Mouse (Mus musculus) Patski (cell line): ENCODE data around the gene Ctrc. TPM values are rescaled to one million over a fixed set of nuclear protein-coding genes. Genes with fewer than 3 reads are reported as not detected.

Experiments used
- ATAC-seq: fragments of 100-300 bp; one replicate; pipeline ENCODE4 v1.8.0; 2021
- CTCF ChIA-PET: fragments of 350-600 bp; sonication (Branson Sonifier 250); formaldehyde crosslinking; loops from one replicate; lab custom pipeline; 2022; ENCODE audit warnings: inconsistent platforms; lab: Charles Lee
- POLR2A ChIA-PET: fragments of 350-600 bp; sonication (Branson Sonifier 250); formaldehyde crosslinking; loops from one replicate; lab custom pipeline; 2022; ENCODE audit warnings: antibody characterized with exemption, inconsistent platforms; lab: Charles Lee
- DNase-seq: peaks from one replicate; pipeline ENCODE4 v3.0.0-alpha.2; 2011; ENCODE audit warnings: low read depth, low spot score
- H3K27me3 ChIP-seq: fragments of 371-371 bp; one replicate; pipeline ENCODE4 v1.5.1; 2021
- CTCF ChIP-seq: fragments of 100-300 bp; IDR thresholded peaks from one replicate; pipeline ENCODE4 v1.5.1; 2021
- in situ Hi-C: fragments of 300-500 bp; cut with MboI; formaldehyde crosslinking; loops from 3 replicates; pipeline ENCODE4 v1.11.1; 2018; ENCODE audit warnings: low pct_unique_long_range_greater_than_20kb, mixed read lengths
- polyA plus RNA-seq: library from polyadenylated mRNA; unstranded; gene quantifications from one replicate; pipeline ENCODE4 v1.2.3, GENCODE M21; 2021

Ctrc gene
- polyA plus RNA-seq, 1 experiment from 2014 or later, result not detected

GRCm38 (mm10) chr4:141822089-141822488 lies 24.1 kb downstream of the Ctrc start:
- DNase-seq (no peak), ATAC-seq (no peak)
- TF ChIP-seq CTCF, result no peak
- ChIA-PET POLR2A (no interaction called here), CTCF (interaction anchor here (1.3 kb wide), 1 partner anchor 11 kb away, joined by 3 read pairs; no protein-coding TSS in a partner anchor)
- in situ Hi-C loops, result no loop called here
- H3K27me3 ChIP-seq, result no peaks in the 10 kb centered on the region

GRCm38 (mm10) chr4:141821178-141821577 lies 25.0 kb downstream of the Ctrc start:
- ChIA-PET POLR2A (no interaction called here), CTCF (interaction anchor here (1.1 kb wide), 1 partner anchor 25 kb away, joined by 4 read pairs; the partner anchor contains the start of gene Ctrc)
- DNase-seq (no peak), ATAC-seq (no peak)
- H3K27me3 ChIP-seq, result no peaks in the 10 kb centered on the region
- TF ChIP-seq CTCF, result no peak
- in situ Hi-C loops, result no loop called here

- no peak for TF ChIP-seq CTCF
- H3K27me3 ChIP-seq, result no peaks in the 10 kb centered on the region
- in situ Hi-C loops, result no loop called here
- DNase-seq, result no peak
- ChIA-PET CTCF (no interaction called here), POLR2A (no interaction called here)
- ATAC-seq, result no peak
Measured at GRCm38 (mm10) chr4:141819316-141819715, 26.8 kb downstream of the Ctrc start.

GRCm38 (mm10) chr4:141818861-141819260 lies 27.3 kb downstream of the Ctrc start:
- ATAC-seq, result no peak
- in situ Hi-C loops, result no loop called here
- ChIA-PET CTCF (no interaction called here), POLR2A (no interaction called here)
- H3K27me3 ChIP-seq, result no peaks in the 10 kb centered on the region
- no peak for TF ChIP-seq CTCF
- DNase-seq, result no peak

DNA sequence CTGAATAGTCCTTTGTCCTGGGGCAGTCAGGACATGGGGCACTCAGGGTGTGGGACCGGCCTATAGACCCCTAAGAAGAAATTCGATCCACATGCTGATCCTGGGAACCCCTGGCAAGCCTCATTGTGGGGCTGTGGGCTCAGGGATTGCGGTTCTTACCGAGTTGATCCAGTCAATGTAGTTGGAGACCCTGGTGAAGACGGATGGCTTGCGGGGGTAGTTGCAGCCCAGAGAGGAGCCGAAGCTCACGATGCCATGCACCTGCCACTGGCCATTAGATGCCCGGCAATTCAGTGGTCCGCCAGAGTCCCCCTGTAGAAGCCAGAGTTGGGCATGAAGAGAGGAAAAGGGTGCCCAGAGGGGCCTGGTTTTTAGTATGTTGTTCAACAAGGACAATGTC lies 28.5 kb downstream of the Ctrc start:
- no peak for TF ChIP-seq CTCF
- CTCF ChIA-PET, result interaction anchor here (1.6 kb wide), 1 partner anchor 16 kb away, joined by 3 read pairs; no protein-coding TSS in a partner anchor
- ATAC-seq, result no peak

DNA sequence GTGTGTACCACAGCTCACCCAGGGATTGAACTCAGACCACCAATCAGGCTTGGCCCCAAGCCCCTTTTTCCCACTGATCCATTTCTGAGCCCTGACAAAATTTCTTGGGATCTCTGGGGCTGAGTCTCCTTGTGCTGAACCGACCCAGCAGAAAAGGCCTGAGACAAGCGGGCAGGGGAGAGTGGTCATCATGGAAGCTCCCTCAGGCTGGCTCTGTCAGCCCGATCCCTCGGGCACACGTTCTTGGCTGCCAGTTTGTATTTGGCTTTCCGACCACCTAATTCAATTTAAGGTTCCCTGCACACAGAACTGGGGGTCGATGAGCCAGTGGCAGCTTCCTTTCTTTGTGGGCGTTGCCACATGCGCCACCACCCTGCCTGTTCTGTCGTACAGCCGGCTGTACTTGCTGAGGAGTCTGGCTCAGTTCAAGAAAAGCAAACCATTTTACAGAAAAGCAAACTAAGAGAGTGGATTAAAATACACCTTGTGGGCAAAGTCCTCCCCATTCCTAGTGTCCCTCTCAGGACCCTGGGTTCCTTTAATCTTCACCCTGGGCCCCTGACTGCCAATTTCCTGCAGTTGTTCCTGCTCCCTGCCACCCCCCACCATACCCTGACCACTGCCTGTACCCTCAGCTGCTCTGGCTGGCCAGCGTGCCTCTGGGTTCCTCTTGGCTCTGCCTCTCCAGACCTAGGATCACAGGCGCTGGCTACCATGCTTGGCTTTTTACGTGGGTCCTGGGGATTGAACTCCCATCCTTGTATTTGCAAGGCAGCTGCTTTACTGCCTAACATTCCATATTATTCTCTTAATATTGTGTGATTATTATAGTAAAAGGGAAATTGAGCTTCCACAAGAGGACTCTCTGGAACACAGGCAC lies 29.1 kb downstream of the Ctrc start:
- H3K27me3 ChIP-seq, result no peaks in the 10 kb centered on the region
- TF ChIP-seq CTCF, result no peak
- DNase-seq (no peak), ATAC-seq (no peak)
- in situ Hi-C loops, result no loop called here
- ChIA-PET CTCF (interaction anchor here (1.6 kb wide), 1 partner anchor 17 kb away, joined by 3 read pairs; no protein-coding TSS in a partner anchor), POLR2A (no interaction called here)

More for the DNA sequence above, 28.5 kb downstream of the Ctrc start:
- DNase-seq, result no peak
- POLR2A ChIA-PET, result no interaction called here
- H3K27me3 ChIP-seq, result no peaks in the 10 kb centered on the region
- in situ Hi-C loops, result no loop called here

DNA sequence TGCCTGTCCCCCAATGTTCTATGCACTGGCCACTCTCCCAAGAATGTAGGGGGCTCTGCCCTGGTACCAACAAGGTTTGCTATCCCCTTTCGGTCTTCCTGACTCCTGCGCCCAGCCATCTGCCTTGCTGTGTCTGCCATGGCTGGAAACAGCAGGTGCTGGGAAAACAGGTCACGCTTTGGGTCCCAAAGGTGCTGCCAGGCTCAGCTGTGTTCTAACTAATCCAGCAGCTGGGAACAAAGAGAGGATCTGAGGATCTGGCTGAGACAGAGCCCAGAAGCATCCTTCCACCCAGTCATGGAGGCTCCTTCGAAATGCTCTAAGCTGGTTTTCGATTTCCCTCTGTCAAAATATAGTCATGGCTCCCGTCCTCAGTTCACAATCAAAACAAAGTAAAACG lies 29.9 kb downstream of the Ctrc start:
- CTCF ChIA-PET, result no interaction called here
- POLR2A ChIA-PET, result no interaction called here
- no peak for ATAC-seq
- DNase-seq, result no peak
- in situ Hi-C loops, result no loop called here
- no peaks in the 10 kb centered on the region for H3K27me3 ChIP-seq
- no peak for TF ChIP-seq CTCF

- ChIA-PET POLR2A (no interaction called here), CTCF (interaction anchor here (1.2 to 2.9 kb wide), 3 partner anchors 11 to 43 kb away, joined by 3 to 19 read pairs (median 4); partner anchors contain the start of gene Cela2a)
- DNase-seq, result no peak
- no peaks in the 10 kb centered on the region for H3K27me3 ChIP-seq
- in situ Hi-C loops, result no loop called here
- TF ChIP-seq CTCF, result no peak
- no peak for ATAC-seq
Measured at GRCm38 (mm10) chr4:141811375-141811774, 34.8 kb downstream of the Ctrc start.

- no peak for TF ChIP-seq CTCF
- ATAC-seq (no peak), DNase-seq (no peak)
- no peaks in the 10 kb centered on the region for H3K27me3 ChIP-seq
- CTCF ChIA-PET, result interaction anchor here (1.2 to 2.9 kb wide), 4 partner anchors 12 to 287 kb away, joined by 3 to 19 read pairs (median 4); partner anchors contain the start of gene Cela2a
- POLR2A ChIA-PET, result no interaction called here
- in situ Hi-C loops, result no loop called here
Measured at GRCm38 (mm10) chr4:141810975-141811374, 35.2 kb downstream of the Ctrc start.

GRCm38 (mm10) chr4:141809850-141810464 lies 36.2 kb downstream of the Ctrc start:
- ATAC-seq (no peak), DNase-seq (no peak)
- peak; percentile 59 for TF ChIP-seq CTCF
- in situ Hi-C loops, result loop anchor here (5.0 kb wide), 2 partner anchors 32 to 147 kb away; no protein-coding TSS in a partner anchor
- CTCF ChIA-PET, result interaction anchor here (0.8 to 2.9 kb wide), 7 partner anchors 13 to 288 kb away, joined by 3 to 19 read pairs (median 4); partner anchors contain the start of genes Casp9 and Cela2a
- no peaks in the 10 kb centered on the region for H3K27me3 ChIP-seq
- POLR2A ChIA-PET, result no interaction called here
